Mouse (Mus musculus): ENCODE results near the gene Scamp4.
A peak's percentile ranks its signal among the peaks of the same experiment; 100 is the strongest.

The Scamp4 gene

DNA sequence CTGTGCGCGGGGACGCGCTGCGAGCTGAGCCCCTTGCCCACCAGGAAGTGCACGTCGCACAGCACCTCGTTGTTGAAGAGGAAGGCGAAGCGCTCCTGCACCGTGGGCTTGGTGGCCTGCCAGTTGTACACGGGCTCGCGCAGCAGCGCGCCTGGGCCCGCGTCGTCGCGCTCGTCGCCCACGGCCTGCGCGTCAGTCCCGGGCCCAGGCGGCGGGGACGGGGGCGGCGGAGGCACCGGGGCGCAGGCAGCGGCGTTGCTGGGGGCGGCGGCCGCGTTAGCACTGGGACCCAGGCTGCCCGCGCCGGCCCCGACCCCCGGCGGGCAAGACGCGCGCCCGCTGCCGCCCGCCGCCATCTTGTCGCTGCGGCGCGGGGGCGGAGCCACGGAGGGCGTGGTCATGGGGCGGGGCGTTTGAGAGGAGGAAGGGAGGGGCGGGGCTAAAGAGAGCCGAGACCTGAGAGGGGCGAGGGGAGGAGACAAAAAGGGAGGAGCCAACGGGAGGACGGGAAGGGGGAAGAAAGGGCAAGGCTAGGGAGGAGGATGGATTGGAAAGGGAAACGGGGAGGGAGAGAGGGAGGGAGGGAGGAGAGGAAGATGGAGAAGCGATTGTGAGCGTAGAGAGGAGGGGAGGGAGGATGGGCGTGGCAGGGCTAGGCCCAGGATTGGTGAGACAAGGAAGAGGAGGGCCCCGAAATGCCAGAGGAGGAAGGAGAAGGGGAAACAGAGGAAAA, 53.6 kb downstream of the Scamp4 start:
- peak; percentile 99 for DNase-seq

- no peak for DNase-seq
Measured at GRCm38 (mm10) chr10:80656863-80657623, 54.4 kb downstream of the Scamp4 start, which contains the start of gene Btbd2. Btbd2 (minus strand) TSS chr10:80657071.

DNA sequence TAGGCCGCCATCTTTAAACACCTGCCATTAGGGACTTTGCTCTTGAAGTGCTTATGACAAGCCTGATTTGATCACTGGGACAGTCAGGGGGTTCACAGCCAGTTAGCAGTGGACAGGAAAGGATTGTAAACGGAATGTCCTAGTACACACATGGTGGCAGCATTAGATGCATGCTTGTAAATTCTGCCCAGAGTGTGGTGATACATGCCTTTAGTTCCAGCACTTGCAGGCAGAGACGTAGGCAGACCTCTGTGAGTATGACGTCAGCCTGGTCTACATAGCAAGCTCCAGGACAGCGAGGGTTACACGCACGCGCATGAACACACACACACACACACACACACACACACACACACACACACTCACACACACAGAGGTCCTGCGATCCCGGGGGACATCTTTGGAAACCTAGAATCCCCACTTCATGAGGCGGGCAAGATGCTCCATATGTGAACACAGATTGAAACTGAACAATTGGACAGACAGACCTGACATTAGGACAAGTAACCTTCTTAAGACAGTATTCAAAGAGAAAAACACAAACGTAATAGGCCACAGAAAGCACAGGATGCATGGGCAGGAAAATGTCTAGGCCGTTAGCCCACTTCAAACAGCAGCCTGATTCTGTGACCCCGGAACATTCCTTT, 55.6 kb downstream of the Scamp4 start:
- DNase-seq: no peak

GRCm38 (mm10) chr10:80658841-80659202, 56.1 kb downstream of the Scamp4 start:
- DNase-seq: no peak

DNA sequence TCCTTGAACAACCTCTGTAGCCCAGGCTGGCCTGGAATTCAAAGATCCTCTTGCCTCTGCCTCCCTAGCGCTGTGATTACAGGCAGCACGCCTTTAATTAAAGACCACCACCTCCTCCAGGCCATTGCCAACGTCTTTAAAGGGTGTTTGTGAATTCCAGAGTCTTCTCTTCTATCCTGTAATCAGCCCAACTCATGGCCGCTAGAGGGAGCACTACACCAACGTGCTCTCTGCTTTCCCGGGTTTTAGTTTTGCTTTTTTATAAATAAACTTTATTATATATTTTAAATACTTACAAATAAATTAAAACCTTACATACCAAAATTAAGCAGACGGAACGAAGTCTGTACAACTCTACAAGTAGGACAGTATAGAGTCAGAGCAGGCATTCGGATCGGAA, 56.5 kb downstream of the Scamp4 start:
- DNase-seq: peak; percentile 81

- DNase-seq: peak; percentile 63
Measured at GRCm38 (mm10) chr10:80661149-80661548, 58.5 kb downstream of the Scamp4 start.

- no peak for DNase-seq
Measured at GRCm38 (mm10) chr10:80663485-80664196, 61.0 kb downstream of the Scamp4 start.

DNA sequence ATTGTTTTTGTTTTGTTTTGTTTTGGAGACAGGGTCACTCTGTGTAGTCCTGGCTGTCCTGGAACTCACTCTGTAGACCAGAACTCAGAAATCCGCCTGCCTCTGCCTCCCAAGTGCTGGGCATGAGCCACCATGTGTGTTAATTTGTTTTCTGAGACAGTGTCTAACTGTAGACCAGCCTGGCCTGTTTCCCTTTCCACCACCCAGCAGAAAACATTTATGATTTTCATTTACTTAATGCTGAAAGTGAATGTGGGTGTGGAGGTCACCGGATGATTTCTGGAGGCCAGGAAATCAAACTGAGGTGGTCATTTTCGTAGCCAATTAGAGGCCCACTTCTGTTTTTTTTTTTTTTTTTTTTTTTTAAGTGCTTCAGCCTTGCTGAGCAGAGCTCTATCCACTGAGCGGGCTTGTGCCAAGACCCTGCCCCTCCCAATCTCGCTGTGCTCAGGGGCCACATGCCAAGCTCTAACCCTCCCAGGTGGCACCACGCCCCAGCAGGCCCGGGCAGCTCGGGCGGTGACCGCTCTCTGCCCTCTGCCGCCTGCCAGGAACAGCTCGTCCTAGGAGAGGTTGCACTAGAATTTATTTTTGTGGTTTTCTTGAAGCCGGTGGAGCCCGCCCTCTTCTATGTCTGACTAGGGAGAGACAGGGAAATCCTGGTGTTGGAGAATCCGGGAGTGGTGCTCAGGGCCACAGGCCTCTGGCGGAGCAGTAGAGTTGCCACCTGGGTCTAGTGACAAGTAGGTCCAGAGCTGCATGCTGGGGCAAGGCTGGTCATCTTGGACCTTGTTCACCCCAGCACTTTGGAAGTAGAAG, 61.7 kb downstream of the Scamp4 start:
- no peak for DNase-seq

- peak; percentile 54 for DNase-seq
Measured at GRCm38 (mm10) chr10:80665016-80665380, 62.3 kb downstream of the Scamp4 start.

Measured in embryo, embryonic 11 days (tissue).